Mouse (Mus musculus) layer of hippocampus, postnatal 14 days (tissue): ENCODE results near the gene Twf1. TPM values are rescaled to one million over a fixed set of nuclear protein-coding genes. Genes with fewer than 3 reads are reported as not detected.

Source experiments
- DNase-seq, 2 experiments: peaks; one replicate each; pipeline ENCODE4 v3.0.0; 2021 to 2022; ENCODE audit warnings: low spot score in 2 of 2, mixed read lengths in 1 of 2
- long read RNA-seq, 2 experiments: library from polyadenylated mRNA; stranded (forward); transcript quantifications; one replicate each; pipeline ENCODE4 v2.0.0; 2021
- total RNA-seq, 2 experiments: library from RNA; stranded (reverse); gene quantifications; 2 replicates each; pipeline ENCODE4 v1.2.3; 2021

The Twf1 gene
- 10 to 100 TPM; 61.6 to 62.0 TPM for total RNA-seq
- long read RNA-seq, experiment 1, transcript Twf1-201 (9 exons, 3,025 nt): major isoform, 63 of 76 reads
- long read RNA-seq, experiment 1, partial matches to known transcripts: 2 of 76 reads
- long read RNA-seq, experiment 1, other reads (novel, unspliced or antisense): 11 of 76 reads
- long read RNA-seq, experiment 2, transcript Twf1-201 (9 exons, 3,025 nt): major isoform, 50 of 64 reads
- long read RNA-seq, experiment 2, partial matches to known transcripts: 3 of 64 reads
- long read RNA-seq, experiment 2, other reads (novel, unspliced or antisense): 11 of 64 reads

- DNase-seq: peak; percentile 96 to 98
Measured at GRCm38 (mm10) chr15:94589219-94590075, at the start of gene Twf1. TSS of gene Twf1 (minus strand) at chr15:94589889.

GRCm38 (mm10) chr15:94639126-94639525 is 49.4 kb upstream of the Twf1 start:
- no peak for DNase-seq

GRCm38 (mm10) chr15:94638207-94638606 is 48.5 kb upstream of the Twf1 start:
- no peak for DNase-seq

- DNase-seq: no peak
Measured at GRCm38 (mm10) chr15:94634524-94634923, 44.8 kb upstream of the Twf1 start.

GRCm38 (mm10) chr15:94630553-94630952 is 40.9 kb upstream of the Twf1 start:
- DNase-seq: no peak

- DNase-seq: peak in 1 of 2 experiments; percentile 27
Measured at GRCm38 (mm10) chr15:94628830-94629601, 39.3 kb upstream of the Twf1 start, which contains the start of gene Tmem117. TSS of gene Tmem117 (plus strand) at chr15:94629232.

GRCm38 (mm10) chr15:94628463-94628829 is 38.8 kb upstream of the Twf1 start:
- DNase-seq: no peak

- DNase-seq: no peak
Measured at GRCm38 (mm10) chr15:94620909-94621308, 31.2 kb upstream of the Twf1 start.

GRCm38 (mm10) chr15:94616036-94616435 is 26.3 kb upstream of the Twf1 start:
- no peak for DNase-seq

- DNase-seq: no peak
Measured at GRCm38 (mm10) chr15:94607768-94608167, 18.1 kb upstream of the Twf1 start.

- DNase-seq: no peak
Measured at GRCm38 (mm10) chr15:94602441-94602840, 12.8 kb upstream of the Twf1 start.

- DNase-seq: no peak
Measured at GRCm38 (mm10) chr15:94601339-94601738, 11.7 kb upstream of the Twf1 start.

- no peak for DNase-seq
Measured at GRCm38 (mm10) chr15:94600145-94600707, 10.5 kb upstream of the Twf1 start.

- DNase-seq: no peak
Measured at GRCm38 (mm10) chr15:94593586-94593985, 3.9 kb upstream of the Twf1 start.

- no peak for DNase-seq
Measured at GRCm38 (mm10) chr15:94591356-94591755, 1.7 kb upstream of the Twf1 start.

- DNase-seq: no peak
Measured at GRCm38 (mm10) chr15:94590083-94590482, 394 bp upstream of the Twf1 start.

- DNase-seq: no peak
Measured at GRCm38 (mm10) chr15:94587826-94588715, 1.6 kb downstream of the Twf1 start.

GRCm38 (mm10) chr15:94584738-94585137 is 5.0 kb downstream of the Twf1 start:
- no peak for DNase-seq

GRCm38 (mm10) chr15:94583153-94583552 is 6.5 kb downstream of the Twf1 start:
- no peak for DNase-seq

- no peak for DNase-seq
Measured at GRCm38 (mm10) chr15:94582000-94582593, 7.6 kb downstream of the Twf1 start.
